Mouse (Mus musculus) liver (tissue): ENCODE measurements at regions not wholly inside any gene's neighbourhood (a gene's known extent, or its start where the extent isn't known, plus 50 kb on each side); places are given as distances from the start of the nearest gene placed in this dataset.

Experiments
- DNase-seq: peaks from one replicate; pipeline ENCODE4 v3.0.0-alpha.2; 2020; ENCODE audit warnings: mixed read lengths

DNA sequence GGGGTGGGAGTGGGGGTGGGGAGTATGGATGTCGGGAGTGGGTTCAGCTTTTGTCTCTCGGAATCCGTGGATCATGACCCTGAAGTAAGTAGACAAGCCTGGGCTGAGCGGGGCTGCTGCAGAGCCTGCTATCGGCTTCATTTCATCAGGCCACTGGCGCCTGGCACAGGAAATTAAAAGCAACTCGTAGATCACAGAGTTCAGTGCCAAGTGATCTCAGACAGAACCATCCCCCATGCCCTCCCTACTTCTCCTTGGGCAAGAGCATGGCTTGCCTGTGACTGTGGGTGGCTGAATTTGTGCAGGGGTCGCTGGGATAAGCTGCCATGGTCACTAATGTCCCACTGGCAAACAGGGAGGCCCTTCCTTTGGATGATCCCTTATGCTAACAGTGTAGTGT is 161.3 kb upstream of the Il12b start:
- no peak for DNase-seq

GRCm38 (mm10) chr11:44243184-44243583 is 156.7 kb upstream of the Il12b start:
- no peak for DNase-seq

- DNase-seq, result no peak
Observed at GRCm38 (mm10) chr11:44251821-44252220, 148.0 kb upstream of the Il12b start.

- DNase-seq, result no peak
Observed at GRCm38 (mm10) chr11:44260376-44261111, 139.3 kb upstream of the Il12b start.

DNA sequence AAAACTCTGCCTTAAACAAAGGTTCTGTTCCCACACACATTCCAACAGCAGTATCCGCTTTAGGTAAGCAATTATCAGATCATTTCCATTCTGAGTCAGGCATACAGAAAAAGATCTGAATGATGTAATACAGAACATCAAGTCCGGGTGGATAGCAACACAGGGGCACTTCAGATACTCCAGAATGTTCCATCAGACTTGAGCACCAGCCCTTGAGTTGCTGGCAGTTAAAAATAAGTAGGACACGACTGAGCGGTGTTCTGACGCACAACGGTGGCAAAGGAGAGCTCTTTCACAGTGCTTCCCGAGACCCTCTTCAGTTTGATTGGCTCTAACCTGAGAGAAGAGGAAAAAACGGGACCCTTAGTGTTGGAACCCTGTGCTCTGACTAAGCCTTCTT is 138.2 kb upstream of the Il12b start:
- no peak for DNase-seq

- DNase-seq, result no peak
Observed at GRCm38 (mm10) chr11:44262571-44262970, 137.3 kb upstream of the Il12b start.

DNA sequence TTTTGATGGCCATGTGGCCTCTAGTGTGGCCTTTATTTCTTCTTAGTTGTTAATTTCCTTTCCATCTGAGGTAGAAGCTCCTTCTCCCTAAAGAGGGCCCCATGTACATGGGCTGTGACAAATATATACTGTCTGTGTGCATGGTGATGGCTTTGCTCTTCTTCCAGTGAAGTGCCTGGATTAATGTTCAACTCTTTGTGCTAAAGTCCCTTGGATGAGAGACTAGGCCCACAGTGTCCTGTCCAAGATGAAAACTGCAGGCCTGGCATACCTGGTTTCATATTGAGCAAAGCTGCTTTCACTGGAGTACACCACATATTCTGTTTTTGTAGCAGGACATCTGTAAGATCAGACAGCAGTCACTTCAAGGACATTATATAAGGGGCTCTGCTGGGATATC is 127.6 kb upstream of the Il12b start:
- no peak for DNase-seq

DNA sequence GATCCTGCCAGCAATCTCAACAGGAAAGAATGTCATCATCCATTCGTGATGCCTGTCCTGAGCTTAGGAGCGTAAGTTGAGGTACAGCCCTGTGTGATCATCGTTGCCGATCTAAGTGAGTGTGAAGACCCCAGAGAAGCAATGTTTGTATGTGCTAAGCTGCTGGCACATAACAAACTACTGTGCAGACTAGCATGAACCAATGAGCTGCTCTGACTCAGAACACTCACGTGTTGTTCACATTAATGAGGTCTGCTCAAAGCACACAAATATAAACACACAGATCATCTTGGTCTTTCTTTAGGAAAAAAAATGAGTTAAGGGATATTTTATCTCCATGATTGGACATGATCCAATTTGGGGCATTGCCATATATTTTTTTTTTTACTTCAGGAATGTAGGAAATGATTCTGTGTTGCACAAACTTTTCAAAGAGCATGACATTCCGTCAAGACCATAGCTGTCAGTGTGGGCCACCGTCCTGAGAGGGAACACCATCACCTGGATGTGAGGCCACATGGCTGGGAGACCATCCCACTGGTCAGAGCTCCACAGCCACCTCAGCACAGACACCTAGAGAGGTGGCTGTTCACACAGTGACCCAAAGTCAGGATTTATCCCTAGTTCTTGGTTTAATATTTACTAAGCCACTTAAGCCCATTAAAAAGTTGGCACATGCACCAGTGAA is 121.2 kb upstream of the Il12b start:
- no peak for DNase-seq

- DNase-seq, result no peak
Observed at GRCm38 (mm10) chr11:44285961-44286360, 113.9 kb upstream of the Il12b start.

DNA sequence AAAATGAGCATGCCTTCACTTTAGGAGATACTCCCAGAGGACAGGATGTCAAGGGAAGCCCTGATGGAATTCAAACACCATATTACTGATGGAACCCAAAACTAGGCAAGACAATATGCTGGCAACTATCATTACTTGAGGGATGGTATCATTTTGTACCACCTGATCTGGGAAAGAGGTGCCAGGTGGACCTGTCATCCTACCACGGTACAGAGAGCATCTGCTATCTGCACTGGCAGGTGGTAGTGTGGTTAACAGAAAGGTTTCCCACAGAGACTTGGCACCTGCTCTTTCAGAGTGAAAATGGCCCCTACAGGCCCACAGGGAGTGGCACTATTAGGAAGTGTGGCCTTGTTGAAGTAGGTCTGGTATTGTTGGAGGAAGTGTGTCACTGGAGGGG is 111.0 kb upstream of the Il12b start:
- no peak for DNase-seq

DNA sequence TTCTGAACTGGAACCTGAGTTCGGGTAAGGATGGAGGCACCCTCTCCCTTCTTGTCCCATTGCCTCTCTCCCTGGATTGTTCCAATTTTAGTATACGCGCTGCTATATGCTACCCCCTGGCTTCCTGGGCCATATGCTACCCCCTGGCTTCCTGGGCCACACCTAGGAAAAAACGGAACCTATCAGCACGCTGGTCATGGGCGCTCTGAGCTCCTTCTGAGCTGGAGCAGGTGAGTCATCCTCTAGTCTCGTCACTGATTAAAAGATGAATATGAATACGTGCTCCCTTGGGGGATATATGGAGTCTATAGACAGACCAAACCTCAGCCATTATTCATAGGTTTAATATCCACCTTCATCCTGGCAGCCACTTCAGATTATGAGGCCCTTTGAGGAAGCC is 96.1 kb upstream of the Il12b start:
- DNase-seq, result no peak

GRCm38 (mm10) chr11:44316061-44316460 is 83.8 kb upstream of the Il12b start:
- DNase-seq, result no peak

DNA sequence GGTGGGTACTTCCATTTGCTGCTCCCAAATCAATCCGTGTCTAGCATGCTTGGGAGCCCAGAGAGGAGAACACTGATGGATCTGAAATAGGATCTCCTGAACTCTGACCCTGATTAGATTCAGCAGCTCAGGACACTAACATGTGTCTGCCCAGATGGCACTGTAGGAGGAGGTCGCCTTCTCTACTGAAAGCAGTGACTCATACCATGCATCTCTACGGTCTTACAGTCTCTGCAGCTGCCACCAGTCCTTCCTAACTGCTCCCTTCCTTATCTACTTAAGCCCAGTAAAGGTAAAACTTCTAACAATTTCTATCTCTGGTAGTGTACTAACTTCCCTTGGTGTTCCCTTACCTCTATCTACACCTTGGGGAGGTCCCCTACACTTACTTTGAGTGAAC is 80.7 kb upstream of the Il12b start:
- DNase-seq, result no peak

- no peak for DNase-seq
Observed at GRCm38 (mm10) chr11:44323314-44323713, 76.5 kb upstream of the Il12b start.

DNA sequence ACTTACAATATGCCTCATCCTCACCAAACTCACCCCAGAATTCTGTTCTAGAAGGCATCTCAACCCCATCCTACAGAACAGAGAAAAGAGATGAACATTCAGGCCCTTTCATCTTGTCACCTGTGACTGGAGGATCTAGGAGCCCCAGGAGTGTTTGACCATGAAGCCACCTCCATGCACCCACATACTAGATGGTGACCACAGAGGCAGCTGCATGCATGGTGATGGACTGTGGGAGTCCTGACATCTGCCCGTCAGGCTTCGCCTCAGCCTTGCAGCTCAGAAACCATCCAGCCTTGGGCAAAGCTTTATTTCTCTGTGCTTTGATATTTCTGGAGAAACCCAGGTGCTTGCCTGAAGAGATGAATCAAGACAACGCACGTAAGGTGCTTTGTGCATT is 74.8 kb upstream of the Il12b start:
- no peak for DNase-seq

DNA sequence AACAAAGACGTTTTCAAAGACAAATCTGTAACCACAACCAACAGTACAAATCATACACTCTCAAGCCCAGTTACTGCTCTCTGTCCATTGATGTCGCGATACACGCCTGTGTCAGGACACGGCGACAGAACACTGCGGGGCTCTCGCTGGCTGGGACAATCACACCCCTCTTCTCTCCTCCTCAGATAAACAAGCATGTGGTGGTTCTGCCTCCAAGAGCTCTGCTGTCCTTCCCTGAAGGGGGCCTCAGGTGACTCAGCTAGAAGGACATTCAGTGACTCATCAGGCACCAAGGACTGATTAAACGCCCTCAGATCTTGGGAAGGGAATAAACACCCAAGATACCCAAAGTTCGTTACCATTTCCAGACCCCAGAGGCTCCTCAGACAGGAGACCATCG is 74.3 kb upstream of the Il12b start:
- DNase-seq, result no peak

DNA sequence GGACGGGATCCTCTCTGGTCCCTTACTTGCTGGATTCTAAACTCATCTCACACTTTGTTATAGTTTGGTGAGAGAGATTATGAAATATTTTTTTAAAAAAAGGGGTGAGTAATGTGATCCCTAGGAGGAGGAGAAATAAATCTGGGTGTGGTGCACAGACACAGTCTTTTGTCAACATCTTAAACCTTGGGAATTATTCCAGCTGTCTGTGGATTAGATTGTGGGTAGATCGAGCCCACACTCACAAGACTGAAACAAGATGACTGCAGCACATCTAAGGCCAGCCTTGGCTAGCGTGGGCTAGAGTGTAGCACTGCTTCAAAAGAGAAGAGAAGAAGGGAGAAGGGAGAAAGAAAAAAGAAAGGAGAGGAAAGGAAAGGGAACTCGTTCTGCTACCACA is 70.4 kb upstream of the Il12b start:
- DNase-seq, result no peak

DNA sequence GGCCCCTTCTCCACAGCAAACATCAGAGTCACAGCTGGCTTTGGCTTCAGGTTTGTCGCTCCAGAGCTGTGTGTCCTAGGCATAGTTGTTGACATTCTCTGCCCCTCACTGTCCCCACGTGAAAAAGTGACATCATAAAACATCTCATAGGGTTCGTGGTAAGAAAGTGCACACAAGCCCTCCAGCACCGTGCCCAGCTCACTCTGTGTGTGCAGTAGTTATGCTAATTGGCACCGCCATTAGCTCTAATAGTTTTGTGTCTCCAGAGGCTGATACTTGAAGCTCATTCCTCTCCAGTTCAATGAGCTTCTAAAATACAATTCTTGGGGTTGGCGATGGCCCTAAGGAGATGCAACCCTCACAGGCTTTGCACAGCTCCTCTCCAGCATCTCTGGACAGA is 69.4 kb upstream of the Il12b start:
- DNase-seq, result no peak

- DNase-seq, result peak; percentile 29
Observed at GRCm38 (mm10) chr11:44330851-44331773, 68.8 kb upstream of the Il12b start.

- no peak for DNase-seq
Observed at GRCm38 (mm10) chr11:44331774-44332129, 68.1 kb upstream of the Il12b start.

DNA sequence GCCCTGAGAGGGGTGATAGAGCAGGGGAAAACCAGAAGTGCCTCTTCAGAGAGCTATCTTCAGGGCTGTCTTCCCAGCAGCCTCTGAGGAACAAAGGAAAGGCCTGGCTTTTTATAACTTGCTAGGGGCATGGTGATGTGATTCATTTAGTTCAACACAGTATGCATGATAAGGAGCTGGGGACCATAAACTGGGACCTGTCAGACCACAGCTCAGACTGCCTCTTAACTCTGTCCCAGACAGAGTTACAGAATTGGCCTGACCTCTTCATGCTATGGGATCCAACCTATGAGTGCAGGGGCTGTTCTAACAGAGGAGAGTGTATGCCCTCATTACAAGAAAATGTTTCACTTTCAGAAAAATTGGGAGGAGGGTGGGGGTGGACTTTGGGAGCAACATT is 59.3 kb upstream of the Il12b start:
- DNase-seq, result no peak

DNA sequence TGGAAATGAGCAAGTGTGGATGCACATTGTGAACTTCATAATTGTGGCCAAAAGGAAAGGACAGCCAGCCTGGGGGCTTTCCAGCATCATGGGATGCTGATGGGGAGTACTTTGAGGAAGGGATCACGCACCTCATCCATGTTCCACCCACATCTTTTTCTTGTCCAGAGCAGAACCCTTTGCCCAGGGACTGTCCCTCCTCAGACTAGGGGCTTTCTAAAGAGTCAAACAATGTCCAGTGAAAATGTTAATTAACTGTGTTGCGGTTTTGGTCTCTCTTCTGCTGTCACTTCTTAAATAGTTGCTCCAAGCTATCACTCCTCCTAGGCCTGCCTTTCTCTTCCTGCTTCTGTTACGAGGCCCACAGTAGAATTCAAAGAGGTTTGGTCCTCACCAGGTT is 51.6 kb upstream of the Il12b start:
- DNase-seq, result no peak

DNA sequence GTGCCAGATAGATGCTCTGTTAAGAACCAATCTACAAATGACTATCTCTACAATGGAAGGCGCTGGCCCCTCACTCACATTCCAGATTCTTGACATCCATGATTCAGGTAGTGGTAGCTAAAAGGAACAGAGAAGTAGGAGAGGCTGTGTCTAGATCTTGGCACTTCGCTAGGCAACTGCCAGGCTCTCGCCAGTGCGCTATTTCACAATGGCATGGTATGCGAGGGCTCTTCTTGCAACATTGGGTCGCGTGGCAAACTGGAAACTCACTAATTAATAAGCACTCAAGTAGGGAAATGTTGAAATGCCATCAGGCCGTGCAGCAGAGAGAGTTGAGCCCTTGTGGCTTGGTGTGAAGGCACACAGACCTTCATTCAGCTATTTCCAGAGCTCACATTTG is 50.3 kb upstream of the Il12b start:
- DNase-seq, result no peak
